Mouse (Mus musculus) neutrophil, adult 65 days (primary cell): ENCODE data around the gene Hspb2. TPM values are rescaled to one million over a fixed set of nuclear protein-coding genes. Genes with fewer than 3 reads are reported as not detected.

Experiments
- total RNA-seq: library from RNA; stranded (reverse); gene quantifications from 2 replicates; pipeline ENCODE4 v1.2.4, GENCODE M21; 2023

Gene Hspb2
- total RNA-seq = not detected in 2 replicates

DNA sequence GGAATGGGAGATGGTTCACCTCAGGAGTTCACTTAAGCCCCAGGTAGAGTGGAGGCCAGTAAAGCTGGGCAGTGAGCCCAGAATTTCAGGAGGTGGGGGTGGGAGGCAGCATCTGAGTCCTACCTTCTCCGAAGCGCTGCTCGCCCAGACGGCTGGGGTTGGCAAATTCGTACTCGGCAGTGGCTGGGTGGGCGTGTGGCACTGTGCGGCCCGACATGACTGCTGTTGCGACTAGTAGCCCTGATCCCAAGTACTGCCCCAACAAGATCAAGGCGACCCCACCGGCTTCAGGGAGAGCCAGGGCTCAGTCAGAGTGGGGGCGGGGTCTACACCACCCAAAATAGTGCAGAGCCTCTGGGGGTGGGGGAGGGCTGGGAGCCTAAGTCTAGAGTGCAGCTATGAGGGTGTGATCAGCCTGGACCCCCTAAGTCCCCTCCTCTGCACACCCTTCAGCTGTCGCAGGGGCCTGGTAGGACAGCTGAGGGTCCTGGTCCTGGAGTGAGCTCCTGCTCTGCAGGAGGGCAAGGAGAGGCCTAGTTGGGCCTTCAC lies at the start of gene Hspb2:
Gene Hspb2, minus strand, starts transcription at position 301 of the 549 bp plus-strand sequence.

DNA sequence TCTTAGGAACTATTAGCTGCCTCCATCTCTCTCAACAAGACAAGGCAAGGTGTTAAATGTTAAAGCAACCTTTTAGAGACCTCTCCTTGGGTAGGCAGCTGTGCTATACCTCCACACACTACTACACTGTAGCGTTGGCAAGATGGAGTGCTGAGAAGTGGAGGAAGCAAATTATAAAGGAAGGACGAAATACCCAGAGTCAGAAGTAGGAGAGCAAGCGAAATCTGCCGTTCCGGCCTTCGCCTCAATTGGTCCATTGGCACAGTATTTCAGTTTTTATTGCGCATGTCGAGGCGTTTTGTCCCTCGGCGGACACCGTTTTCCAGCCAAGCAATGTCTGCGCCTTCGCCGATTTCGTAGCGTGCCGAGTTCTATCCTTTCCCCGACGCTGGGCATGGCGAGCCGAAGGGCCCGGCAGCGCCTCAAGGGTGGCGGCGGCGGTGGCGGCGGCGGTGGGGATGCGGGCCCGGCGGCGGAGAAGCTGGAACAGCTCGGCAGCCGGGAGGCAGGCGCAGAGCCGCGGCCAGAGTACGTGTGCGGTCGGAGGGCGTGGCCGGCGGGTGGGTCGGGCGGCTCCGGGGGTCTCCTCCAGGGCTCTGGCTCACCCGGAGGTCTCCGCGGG lies 22.9 kb upstream of the Hspb2 start, which contains the start of the genes Alg9 and 1110032A03Rik:
Gene Alg9, plus strand, starts transcription at position 29 of the 622 bp plus-strand sequence.
Gene 1110032A03Rik, minus strand, starts transcription at position 530 of the 622 bp plus-strand sequence.

DNA sequence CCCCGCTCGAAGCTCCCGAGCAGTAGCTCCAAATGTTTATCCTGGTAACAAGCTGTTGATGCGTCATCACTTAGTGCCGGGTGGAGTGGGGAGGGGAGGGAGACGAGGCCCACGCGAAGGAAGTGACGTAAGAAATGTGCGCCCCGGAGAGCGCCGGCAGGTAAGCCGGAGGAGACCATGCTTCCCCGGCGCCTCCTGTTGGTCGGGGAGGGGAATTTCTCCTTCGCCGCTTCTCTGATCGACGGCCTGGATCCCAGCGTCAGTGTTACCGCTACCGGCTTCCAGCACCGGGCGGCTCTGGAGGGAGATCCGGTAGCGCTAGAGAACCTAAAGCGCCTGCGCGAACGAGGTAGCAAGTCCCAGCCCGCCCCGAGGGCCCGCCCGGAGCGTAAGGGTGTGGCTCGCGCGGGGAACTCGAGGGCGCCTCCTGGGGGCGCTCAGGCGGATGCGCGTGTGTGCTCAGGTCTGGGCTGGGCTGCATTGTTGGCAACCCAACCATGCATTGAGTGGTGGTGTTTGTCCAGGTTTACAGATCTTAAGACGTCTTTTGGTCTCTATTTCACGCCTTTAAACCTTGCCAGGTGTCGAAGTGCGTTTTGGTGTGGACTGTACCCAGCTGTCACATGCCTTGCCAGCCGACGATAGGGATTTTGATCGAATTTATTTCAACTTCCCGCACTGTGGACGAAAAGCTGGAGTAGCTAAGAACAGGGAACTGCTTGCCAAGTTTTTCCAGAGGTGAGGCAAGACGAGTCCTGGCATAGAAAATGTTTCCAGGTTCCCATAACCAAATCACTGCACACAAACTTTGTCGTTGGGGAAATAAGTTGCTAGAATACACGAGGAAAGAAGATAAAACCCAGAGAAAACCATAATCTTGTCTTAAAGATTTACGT lies 16.2 kb upstream of the Hspb2 start, which contains the start of gene Fdxacb1:
Gene Fdxacb1, plus strand, starts transcription at position 130 of the 896 bp plus-strand sequence.

DNA sequence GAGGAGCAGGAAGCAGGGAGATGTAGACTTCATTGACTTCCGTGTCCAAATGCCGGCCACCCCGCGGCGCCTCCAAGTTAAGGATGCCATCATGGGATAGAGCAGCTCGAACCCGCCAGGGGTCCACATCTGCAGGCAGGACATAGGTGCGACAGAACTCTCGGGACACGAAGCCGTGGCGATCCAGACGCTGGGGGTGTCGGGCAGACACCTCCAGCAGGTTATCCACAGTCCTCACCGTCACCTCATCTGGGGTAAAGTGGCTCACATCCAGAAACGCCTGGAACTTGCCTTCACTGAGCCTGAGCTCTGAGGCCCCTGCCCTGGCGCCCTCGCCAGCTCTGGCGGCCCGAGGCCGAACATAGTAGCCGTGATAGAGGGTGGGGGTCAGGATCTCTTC lies 831 bp downstream of the Hspb2 start, which contains the start of gene Cryab:
Gene Cryab, plus strand, starts transcription at position 3 of the 400 bp plus-strand sequence.

DNA sequence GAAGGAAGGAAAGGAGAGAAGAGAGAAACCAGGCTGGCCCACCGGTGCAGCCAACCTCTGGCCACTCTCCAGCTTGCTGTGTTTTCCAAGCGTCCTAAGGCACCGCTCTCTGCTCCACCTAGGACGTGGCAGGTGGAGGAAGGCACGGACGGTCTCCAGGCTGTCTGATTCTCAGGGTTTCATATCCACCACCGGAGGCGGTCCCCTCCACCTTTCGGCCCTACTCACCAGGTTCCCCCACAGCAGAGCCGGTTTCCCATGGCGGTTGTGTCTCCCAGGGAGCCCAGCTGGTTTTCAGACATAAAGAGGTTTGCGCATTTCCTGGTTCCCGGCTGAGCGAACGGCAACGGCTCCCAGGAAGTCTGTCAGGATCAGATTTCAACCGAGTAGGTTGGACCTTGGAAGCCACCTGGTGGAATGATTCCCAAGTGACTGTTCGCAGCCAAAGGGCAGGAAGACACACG lies 5.9 kb downstream of the Hspb2 start, which contains the start of gene 2310030G06Rik:
Gene 2310030G06Rik, minus strand, starts transcription at position 323 of the 464 bp plus-strand sequence.

DNA sequence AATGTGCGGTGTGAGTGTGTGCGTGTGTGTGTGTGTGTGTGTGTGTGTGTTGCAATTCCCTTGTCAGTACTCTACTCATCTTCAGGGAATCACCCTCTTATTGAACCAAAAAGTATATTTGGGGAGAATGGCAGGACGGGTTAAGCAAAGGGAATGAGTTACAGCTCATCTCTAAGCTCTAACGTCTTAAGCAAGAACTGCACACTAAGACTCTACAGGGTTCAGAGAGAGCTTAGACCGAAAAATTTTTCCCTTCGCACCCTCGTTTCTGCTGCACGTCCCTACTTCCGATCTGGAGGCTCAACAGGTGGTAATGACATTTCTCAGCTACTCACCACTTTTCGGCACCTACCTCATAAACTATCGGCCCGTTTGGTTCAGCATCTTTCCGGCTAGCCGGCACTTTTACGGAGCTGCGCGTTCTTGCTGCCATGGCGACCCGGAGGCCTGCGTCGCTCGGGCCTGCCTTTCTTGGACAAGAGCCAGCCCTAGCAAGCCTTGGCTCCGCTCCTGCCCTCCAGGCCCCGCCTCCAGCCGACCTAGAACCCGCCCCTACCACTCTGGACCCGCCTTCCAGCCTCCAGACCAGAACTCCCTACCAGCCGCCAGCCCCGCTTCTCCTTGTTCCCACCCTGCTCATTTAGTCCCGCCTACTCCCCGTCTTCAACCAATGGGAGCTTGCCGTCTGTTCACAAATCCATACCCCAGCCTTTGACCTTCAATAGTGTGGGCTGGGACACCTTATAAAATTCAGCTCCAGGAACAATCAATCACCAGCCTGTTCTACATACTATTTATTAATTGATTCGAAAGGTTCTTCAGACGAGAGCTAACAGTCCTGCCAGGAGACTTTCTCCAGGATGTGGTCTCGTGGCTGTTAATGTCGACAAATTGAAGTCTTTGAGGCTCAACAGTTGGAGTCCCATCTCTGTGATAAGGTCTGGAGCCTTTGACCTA lies 13.0 kb downstream of the Hspb2 start, which contains the start of gene Dixdc1:
Gene Dixdc1, minus strand, starts transcription at position 604 of the 957 bp plus-strand sequence.

Other genes starting within 250 kb of the Hspb2 start
- 31.1 and 34.3 TPM in 2 replicates for gene Pts, start 223.6 kb downstream of the Hspb2 start, total RNA-seq
- gene Il18, start 197.5 kb downstream of the Hspb2 start, total RNA-seq = 2.9 and 3.1 TPM in 2 replicates
- gene Bco2, start 197.2 kb downstream of the Hspb2 start, total RNA-seq = 0.48 and 0.57 TPM in 2 replicates
- not detected in 2 replicates for gene Tex12, start 191.0 kb downstream of the Hspb2 start, total RNA-seq
- gene Sdhd, start 148.5 kb downstream of the Hspb2 start, total RNA-seq = 84.4 and 90.4 TPM in 2 replicates
- 47.6 and 56.5 TPM in 2 replicates for gene Timm8b, start 148.4 kb downstream of the Hspb2 start, total RNA-seq
- gene Pih1d2, start 135.0 kb downstream of the Hspb2 start, total RNA-seq = 0.54 and 1.2 TPM in 2 replicates
- gene Nkapd1, start 134.9 kb downstream of the Hspb2 start, total RNA-seq = 17.8 and 23.0 TPM in 2 replicates
- gene Dlat, start 92.6 kb downstream of the Hspb2 start, total RNA-seq = 13.4 and 15.6 TPM in 2 replicates
- not detected in 2 replicates for gene Dixdc1, start 12.8 kb downstream of the Hspb2 start, total RNA-seq
- gene 2310030G06Rik, start 5.8 kb downstream of the Hspb2 start, total RNA-seq = not detected in 2 replicates
- gene Cryab, start 1.0 kb downstream of the Hspb2 start, total RNA-seq = 1.1 and 1.2 TPM in 2 replicates
- 4.5 and 5.5 TPM in 2 replicates for gene Fdxacb1, start 15.9 kb upstream of the Hspb2 start, total RNA-seq
- 8.3 and 10.0 TPM in 2 replicates for gene Alg9, start 22.7 kb upstream of the Hspb2 start, total RNA-seq
- gene 1110032A03Rik, start 23.2 kb upstream of the Hspb2 start, total RNA-seq = 6.8 and 7.7 TPM in 2 replicates
- gene Ppp2r1b, start 92.9 kb upstream of the Hspb2 start, total RNA-seq = 20.5 and 31.3 TPM in 2 replicates